In the genomic region with DNA sequence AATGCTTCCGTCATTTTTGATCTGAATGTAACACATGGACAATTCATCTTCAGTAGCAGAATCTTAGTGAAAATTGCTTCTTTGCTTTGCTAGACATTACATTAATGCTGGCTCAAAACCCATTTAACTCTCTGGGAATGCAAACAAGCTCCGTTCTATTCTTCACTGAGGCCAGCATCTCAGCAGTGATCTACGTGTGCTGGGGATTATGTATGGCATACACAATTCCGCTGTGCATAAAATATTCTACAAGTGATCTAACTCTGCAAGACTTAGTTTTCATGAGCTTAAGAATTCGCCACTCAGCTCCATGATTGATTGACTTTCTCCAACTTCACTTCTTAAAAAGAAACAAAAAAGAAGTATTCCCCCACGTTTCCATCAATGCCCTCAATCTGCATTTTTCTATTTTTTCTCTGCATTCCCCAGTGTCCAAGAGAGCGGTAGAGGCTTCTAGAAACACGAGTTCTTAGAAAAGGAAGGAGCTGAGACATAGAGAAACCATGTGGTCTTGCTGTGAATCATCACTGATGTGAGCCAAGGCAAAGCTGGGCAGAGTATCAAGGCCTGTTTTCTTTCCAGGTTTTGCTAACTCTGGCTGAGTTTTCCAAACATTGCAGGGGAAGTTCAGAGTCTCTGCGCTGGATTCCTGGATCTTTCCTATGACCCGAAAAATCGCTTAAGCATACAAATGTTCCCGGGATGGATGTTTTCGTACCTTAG, we compare ENCODE assay signal across 8 mouse cellular contexts. TPM values are rescaled to one million over a fixed set of nuclear protein-coding genes. Genes with fewer than 3 reads are reported as not detected.
DNase-seq lines count a peak whose midpoint lies in the region; ATAC-seq and TF ChIP-seq lines count a peak whose summit lies in the region.

No protein-coding gene starts in this region.

- H3K4me2 ChIP-seq in intestine, embryonic 14.5 days (ENCODE audit: low read length): no peak overlapping the region

- no peak overlapping the region for H3K9ac ChIP-seq in intestine, embryonic 14.5 days (ENCODE audit: low read length)

- no peak overlapping the region for H3K4me3 ChIP-seq in intestine, embryonic 14.5 days (ENCODE audit: low read depth, low read length)
- H3K4me3 ChIP-seq in left cerebral cortex, adult 2 months: no peak overlapping the region

- 49% methylated on average over 13 of the region's 13 CpGs for WGBS in intestine, embryonic 14.5 days

- intact Hi-C loops in left cerebral cortex, adult 2 months (cut with DNase I): no loop called here

- TF ChIP-seq CTCF in left cerebral cortex, adult 2 months (IDR thresholded peaks at IDR 0.05): no peak

- H3K27me3 ChIP-seq in intestine, embryonic 14.5 days (replicated peaks; ENCODE audit: control insufficient read depth, insufficient read depth, low read length): no peaks in the 10 kb centered on the region

- H3K36me3 ChIP-seq in intestine, embryonic 14.5 days (ENCODE audit: control insufficient read depth, insufficient read depth, low read length): no peaks in the 10 kb centered on the region

- no peaks in the 10 kb centered on the region for H3K9me3 ChIP-seq in intestine, embryonic 14.5 days (ENCODE audit: control insufficient read depth, low read length)

- peak overlapping the region; percentile 71 for H3K27ac ChIP-seq in intestine, embryonic 14.5 days (ENCODE audit: low read depth)
- H3K27ac ChIP-seq in left cerebral cortex, adult 2 months: peak overlapping the region; percentile 53; the same call in 1 of the 2 replicates

- DNase-seq in adipocyte (ENCODE audit: low spot score): peak; percentile 96
- peak; percentile 91 for DNase-seq in brain, adult 2 months (ENCODE audit: low read depth, low spot score)
- peak; percentile 28 to 44 for DNase-seq in frontal cortex, postnatal 10 days (ENCODE audit: low spot score in 2 of 2)
- DNase-seq in intestine, embryonic 14.5 days (ENCODE audit: low spot score): no peak
- DNase-seq in left cerebral cortex, adult 2 months (ENCODE audit: extremely low spot score in 1 of 2, low spot score in 2 of 2): peak; percentile 54 to 69
- peak; percentile 53 for DNase-seq in ovary, postnatal 36 days (ENCODE audit: low spot score)
- no peak for DNase-seq in thymus, postnatal 10 days (ENCODE audit: low spot score in 2 of 2)
- no peak for DNase-seq in T-cell, adult 2 months (ENCODE audit: low spot score)

- ATAC-seq in intestine, embryonic 14.5 days (replicated peaks; ENCODE audit: low FRiP score, low TSS enrichment, low read depth): 0 out of 2 replicates have a peak, but pooled peaks have one; percentile 62

- no peaks in the 10 kb centered on the region for H3K4me1 ChIP-seq in intestine, embryonic 14.5 days (replicated peaks; ENCODE audit: control insufficient read depth, insufficient read depth, low read length)

RNA-seq across cellular contexts. Expression of a gene that starts 16.6 kb away (rescaled TPM):
- 4.5 and 7.2 TPM in 2 replicates for polyA plus RNA-seq in intestine, embryonic 14.5 days (2014; fragmentation: Nextera tagmentation; extraction: Ambion mirVana)
- 1 to 10 TPM; 1.7 to 1.8 TPM for total RNA-seq in left cerebral cortex, adult 2 months (2021)

Comparison
In these comparisons a context has a peak if more than half of its experiments do, and no peak if none do; other contexts are left out.
1. DNase-seq: peak in adipocyte (single experiment), brain, adult 2 months (single experiment), frontal cortex, postnatal 10 days (2 of 2), left cerebral cortex, adult 2 months (2 of 2) and ovary, postnatal 36 days (single experiment); none in intestine, embryonic 14.5 days (single experiment), thymus, postnatal 10 days (0 of 2) and T-cell, adult 2 months (single experiment).